Mouse (Mus musculus): ENCODE data around the gene Usp36.
A peak's percentile ranks its signal among the peaks of the same experiment; 100 is the strongest.

Usp36 gene

DNA sequence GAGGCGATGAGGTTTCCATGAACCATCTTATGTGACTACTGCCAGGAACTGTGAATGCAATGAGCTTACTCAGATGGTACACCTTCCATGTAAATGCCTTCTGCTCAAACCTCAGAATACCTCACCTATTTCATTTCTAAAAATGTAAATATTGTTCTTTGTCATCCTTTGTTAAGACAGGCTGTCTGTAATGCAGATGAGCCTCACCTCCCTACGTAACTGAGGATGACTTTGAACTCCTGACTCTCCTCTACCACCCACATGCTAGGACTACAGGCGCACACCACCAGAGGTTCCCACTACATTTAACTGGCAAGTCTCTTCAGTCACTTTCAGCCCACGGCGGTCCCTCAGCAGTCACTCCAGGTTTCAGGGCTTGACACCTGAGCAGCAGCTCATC lies 67.1 kb downstream of the Usp36 start:
- peak; percentile 56 for DNase-seq (ENCODE audit: low read depth, low spot score)

DNA sequence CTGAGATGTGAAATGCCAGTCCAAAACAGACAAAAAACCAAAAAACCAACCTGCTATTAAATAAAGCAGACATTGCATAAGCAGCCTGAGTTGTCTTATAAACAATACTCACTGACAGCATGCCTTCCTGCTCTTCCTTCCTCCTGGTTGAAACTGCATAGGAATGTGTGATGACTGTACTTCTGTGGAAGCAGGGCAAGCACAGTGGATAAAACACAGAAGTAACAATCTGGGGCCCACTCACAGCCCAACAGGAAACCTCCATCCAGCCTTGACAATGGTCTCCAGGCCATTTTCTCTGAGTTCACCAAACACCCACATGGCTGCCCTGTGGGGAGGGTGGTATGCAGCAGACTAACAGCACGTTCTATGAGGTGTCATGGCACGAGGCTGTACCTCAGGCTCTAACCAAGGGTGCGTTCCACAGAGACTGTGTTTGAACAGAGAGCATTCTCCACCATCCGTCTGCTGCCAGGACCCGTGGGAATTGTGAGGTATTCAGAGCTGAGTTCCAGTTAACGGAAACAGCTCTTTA lies 67.6 kb downstream of the Usp36 start:
- DNase-seq (ENCODE audit: low read depth, low spot score): peak; percentile 36

DNA sequence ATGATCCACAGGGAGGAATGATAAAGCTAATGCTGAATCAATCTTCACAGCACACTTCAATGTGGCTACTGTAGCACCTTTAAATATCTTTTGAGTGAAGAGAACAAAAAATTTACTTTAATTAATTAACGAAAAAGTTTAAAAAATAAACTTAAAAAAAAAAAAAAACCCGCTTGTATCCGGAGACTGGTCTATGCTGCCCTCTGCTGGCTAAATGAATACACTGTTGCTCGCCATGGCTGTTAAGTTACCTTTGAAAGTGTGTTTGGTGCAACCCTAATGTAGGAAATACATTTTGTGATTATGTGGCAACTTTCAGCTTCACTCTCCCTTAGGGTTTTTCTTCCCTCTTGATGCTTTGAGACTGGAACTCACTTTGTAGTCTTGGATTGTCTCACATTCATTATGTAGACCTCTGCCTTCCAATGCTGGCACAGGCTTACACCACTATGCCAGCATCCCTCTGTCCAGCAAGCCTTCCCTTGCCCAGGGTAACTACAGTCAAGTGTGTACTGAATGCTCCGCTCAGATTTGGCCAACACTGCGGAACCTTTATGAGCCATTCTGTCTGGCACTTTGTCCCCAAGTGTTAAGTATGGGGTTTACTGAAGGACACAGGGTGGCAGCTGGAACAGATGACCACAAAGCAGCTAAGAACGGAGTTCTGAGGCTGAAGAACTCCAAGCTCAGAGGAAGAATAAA lies 69.3 kb downstream of the Usp36 start:
- peak; percentile 80 for DNase-seq (ENCODE audit: low read depth, low spot score)

DNA sequence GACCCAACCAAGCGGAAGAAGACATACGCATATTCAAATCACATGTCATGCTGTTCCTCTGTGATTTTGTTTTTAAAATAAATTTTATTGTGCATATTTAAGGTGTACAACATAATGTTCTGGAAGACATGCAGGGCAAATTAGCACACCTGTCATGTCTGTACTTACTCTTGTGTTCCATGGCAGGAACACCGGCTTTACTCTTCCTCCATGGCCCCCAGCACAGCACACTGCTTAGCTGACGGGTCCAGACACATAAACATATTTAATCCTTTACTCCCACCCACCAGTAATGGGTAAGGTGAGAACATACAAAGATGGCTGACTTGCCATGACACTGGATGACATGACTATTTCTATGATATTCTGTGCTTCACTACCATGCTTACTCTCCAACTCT lies 71.0 kb downstream of the Usp36 start:
- DNase-seq (ENCODE audit: low read depth, low spot score): no peak

DNA sequence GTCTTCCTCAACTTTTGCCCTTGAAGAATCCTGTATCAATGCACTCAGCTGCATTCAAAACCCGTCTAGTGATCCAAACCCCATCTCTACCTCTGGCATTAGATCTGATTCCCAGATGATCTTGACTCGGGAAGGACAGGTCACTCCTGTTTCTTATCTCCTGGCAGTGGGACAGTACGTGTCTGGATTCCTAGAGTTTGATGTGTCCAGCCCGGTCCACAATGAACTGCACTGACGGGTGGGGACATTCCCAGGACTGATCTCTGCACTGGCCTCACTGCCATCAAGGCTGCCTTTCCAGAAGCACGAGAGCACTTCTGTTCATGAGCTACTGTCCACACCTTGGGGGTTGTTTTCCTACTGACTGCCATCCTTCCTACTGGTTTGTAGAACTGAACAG lies 73.6 kb downstream of the Usp36 start:
- no peak for DNase-seq (ENCODE audit: low read depth, low spot score)

DNA sequence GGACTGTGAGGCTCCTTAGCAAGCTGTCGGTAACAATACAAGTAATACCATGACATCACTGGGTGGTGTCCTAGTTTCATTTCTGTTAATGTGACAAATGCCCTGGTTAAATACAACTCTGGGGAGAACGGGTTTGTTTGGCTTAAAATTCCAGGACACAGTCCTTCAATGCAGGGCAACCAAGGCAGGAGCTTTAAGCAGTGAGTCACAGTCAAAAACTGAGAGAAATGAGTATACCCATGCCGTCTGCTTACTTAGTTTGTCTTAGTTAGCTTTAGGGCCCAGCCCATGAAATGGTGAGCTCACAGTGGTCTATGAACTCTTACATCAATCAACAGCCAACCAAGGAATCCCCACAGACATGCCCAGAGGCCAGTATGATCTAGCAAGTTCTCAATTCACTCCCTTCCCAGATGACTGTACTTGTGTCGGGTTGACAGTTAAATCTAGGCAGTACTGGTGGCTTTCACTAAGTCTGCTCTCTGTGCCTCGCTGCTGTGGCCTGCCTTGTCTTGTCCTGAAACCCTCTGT lies 74.1 kb downstream of the Usp36 start:
- peak; percentile 14 for DNase-seq (ENCODE audit: low read depth, low spot score)

DNA sequence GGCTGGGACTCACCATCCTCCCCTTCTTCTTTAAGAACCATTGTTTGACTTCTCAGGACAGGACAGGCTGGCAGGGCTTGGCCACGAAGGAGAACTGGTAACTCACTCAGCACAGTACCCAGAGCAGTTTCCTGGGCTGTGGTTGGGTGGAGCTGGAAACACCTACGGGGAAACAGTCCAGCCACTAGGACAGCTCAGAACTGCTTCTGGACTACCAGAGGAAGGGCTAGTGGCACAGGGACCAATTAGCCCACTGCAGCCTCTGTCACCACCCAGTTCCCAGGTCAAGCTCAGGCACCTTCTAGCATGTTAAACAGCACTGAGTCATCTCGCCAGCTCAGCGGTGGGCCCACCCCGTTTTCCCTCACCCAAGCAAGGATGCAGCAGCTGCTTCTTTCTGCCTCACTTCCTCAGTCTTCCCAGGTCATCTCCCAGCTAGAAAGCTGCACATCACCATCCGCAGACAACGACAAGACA lies 77.4 kb downstream of the Usp36 start:
- peak; percentile 39 for DNase-seq (ENCODE audit: low read depth, low spot score)

DNA sequence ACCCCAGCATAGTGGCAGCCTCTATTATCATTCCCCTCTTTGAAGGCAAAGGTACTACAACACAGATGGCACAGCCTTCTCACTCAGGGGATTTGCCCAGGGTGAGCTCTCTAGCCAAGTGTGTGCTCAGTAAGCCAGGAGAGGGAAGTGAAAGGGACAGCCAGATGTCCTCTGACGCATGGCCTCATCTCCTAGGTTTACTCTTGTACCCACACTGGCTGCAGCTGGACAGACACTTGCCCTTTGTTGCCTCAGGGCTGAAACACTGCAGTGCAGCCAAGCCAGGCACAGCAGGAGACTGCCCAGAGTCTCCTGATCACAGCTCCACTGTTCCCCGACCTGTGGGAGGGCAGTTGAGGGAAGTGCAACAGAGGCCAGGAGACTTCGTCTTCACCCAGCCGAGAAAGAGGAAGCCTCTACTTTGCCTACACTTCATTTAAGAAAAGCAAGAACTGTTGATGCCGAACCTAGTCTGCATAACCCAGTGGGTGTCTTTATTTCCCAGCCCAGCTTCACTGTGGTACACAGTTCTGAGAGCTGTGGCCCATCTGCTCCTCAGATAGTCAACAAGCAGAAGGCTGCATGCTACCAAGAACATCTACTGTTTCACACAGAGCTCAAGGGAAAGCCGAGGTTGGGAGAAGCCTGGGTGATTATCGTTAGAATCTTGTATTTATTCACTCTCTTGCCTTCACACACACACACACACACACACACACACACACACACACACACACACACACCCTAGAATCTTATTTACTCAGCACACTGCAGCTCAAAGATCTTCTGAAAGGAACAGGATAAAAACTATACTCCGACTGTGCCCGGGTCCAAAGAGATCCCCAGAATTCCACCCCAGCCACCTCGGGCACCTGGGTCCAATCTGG lies 78.1 kb downstream of the Usp36 start:
- DNase-seq (ENCODE audit: low read depth, low spot score): no peak

DNA sequence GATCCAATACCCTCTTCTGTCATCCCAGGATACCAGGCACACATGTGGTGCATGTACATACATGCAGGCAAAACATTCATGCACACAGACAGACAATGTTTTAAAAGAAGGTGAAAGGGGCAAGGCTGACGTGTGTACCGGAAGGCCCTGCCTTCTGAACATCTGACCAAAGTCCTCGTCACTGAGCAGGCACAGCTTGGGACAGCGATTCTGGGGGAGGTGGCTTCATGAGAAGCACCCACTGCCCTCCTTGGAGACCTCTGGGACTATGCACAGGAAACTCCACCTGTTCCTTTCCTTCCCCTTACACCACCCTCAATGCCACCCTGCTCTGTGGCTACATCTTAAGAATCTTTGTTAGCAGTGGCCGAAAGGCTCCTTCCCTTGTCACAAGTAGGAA lies 79.1 kb downstream of the Usp36 start:
- DNase-seq (ENCODE audit: low read depth, low spot score): no peak

DNA sequence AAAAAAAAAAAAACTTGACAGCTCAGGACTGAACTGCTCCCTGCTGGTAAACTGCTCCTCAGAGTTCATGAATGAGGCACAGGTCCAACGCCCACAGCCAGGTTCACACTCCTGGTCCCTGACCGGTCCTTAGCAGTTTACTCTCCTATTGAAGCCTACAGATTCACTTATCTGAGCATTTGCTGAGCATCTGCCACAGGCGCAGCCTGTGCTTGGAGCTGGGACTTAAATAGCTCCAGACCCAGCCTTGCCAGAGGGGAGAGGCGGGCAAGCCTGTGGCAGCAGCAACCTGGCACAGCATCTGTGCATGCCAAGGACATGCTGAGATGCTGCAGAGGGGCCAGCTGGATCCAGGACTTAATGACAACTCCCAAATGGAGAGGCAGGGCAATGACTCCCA lies 79.9 kb downstream of the Usp36 start:
- no peak for DNase-seq (ENCODE audit: low read depth, low spot score)
